Mouse (Mus musculus) WW6 (cell line): ENCODE measurements at regions not wholly inside any gene's neighbourhood (a gene's known extent, or its start where the extent isn't known, plus 50 kb on each side); places are given as distances from the start of the nearest gene placed in this dataset.

Experiments used
- DNase-seq: peaks from one replicate; pipeline ENCODE4 v3.0.0-alpha.2; 2013; ENCODE audit warnings: low read depth, low spot score

DNA sequence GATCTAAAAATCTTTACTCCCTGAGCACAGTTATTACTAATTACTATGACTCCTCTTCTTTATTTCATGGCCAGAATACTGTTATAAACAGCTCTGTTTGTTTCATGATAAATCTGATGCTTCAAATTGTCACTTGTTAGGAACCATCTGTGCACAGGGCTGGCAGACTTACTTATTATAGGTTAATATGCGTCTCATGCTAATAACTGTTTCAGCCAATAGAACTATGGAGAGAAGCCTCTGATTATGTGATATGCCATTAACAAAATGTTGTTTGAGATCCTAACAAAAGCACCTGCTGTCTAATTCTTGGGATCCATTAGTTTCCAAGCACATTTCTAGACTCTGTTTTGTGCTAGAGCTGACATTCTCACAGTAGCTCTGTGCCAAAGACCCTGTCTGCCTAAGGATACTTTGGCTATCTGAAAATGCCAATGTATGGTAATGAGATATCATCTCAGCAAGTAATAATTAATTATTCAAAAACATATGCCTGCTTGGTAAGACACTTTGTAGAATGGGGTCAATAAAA, 318.1 kb downstream of the Grb14 start:
- DNase-seq, result no peak

- no peak for DNase-seq
Measured at GRCm38 (mm10) chr2:64695974-64696373, 328.8 kb downstream of the Grb14 start.

DNA sequence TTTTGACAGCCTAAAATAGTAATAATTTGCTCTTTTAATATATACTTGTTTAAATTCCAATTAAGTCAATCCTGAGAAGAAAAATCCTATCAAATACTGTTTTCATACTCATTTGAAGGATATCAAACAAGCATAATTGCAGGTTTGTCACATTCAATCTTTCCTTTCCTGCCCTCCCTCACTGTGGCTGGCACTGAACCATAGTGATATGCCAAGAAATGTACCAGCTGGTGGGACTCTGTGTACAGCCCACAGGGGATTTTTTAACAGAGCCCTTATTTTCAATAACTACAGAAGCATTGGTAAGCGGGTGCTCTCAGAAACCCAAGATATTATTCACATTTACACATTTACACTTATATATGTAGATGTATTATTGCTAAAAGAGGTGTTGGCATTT, 333.3 kb downstream of the Grb14 start:
- no peak for DNase-seq

DNA sequence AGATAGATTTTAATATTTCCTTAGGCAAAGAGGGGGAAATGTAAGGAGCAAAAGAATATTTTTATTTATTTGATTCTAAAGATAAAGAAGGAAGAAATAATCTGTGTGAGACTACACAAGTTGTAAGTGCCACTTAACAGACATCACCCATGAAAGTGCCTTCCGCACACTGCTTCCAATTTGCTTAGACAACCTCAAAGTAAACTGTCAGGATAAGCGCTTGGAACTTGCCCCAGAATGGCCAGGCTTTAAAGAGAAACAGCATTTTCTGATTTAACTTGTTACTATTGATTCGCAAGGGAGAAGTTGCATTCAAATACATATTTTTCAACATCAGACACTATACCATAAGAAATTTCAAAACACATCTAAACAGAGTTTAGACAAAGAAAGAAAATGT, 333.8 kb downstream of the Grb14 start:
- DNase-seq, result no peak

DNA sequence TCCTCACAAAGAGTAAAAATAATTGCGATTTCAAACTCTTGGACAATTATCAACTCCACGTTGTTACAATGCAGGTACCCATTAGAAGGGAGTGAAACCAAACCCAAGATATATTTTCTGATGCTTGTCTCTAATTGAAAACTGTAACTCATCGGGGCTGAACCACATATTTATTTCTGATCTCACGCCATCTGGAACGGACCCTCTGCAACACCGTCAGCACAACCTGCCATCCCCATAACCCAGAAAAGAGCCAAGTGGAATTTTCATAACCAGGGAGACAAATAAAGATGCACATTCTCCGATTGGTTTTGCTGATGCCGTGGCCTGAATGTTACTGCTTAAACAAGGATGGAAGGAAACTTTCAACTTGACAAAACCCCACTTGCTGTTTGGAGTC, 338.0 kb downstream of the Grb14 start:
- DNase-seq, result no peak

- no peak for DNase-seq
Measured at GRCm38 (mm10) chr2:64649614-64650013, 375.2 kb downstream of the Grb14 start.

DNA sequence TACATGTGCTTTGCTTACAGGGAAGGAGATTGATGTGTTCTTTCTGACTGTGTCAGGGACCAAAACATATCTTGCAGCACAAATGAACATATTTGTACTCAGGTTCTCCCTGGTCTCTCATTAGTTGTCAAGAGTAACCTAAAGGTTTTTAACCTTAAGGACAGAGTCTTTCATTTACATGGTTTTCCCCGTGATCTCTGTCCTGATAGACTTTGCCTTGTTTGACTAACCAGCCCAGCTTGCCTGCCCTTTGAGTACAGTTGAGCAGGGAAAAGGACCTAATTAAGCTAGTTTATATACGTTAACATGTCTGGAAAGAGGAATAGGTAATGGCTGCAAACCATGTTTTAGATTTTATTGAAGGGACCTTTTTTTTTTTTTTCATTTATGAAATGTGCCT, 407.9 kb downstream of the Grb14 start:
- DNase-seq, result no peak

- no peak for DNase-seq
Measured at GRCm38 (mm10) chr2:64606864-64607263, 417.9 kb downstream of the Grb14 start.

DNA sequence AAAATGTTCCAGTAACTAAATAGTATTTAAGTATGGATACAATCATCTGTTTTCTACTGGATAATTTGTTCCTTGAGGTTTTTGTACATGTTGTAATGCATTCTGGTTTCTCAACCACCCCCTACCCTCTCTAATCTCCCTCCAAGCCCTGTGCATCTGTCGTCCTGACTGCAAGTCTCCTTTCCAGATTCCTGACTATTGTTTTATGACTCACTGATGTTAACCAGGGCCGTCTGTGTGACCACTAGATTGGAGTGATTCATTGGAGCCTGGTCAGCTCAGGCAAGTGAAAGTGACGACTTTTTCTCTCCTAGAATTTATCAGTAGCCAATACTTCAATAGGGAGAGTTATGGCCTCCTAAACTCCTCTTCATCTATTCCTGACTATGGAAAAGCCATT, 442.5 kb downstream of the Grb14 start:
- DNase-seq, result no peak

- no peak for DNase-seq
Measured at GRCm38 (mm10) chr2:64536032-64536431, 438.2 kb upstream of the Fign start.

GRCm38 (mm10) chr2:64535351-64535851, 437.6 kb upstream of the Fign start:
- DNase-seq, result no peak

- DNase-seq, result no peak
Measured at GRCm38 (mm10) chr2:64534869-64535268, 437.0 kb upstream of the Fign start.

DNA sequence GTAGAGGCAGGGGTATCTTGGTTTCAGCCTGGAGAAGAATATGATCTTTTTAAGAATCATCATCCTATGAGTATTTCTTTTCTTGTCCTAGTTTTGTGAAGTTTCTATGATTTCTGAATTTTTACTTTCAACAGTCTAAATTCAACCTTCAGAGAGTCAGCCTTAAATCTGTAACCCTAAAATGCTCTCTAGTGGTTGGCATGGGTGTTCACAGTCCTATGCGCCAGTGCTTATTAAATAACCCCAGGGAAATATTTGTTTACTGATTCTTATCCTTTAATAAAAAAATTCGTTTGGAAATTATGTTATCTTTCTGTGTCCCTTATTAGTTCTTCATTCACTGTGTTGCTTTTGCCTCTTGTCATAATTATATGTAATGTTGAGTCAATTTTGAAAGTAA, 436.5 kb upstream of the Fign start:
- DNase-seq, result no peak

DNA sequence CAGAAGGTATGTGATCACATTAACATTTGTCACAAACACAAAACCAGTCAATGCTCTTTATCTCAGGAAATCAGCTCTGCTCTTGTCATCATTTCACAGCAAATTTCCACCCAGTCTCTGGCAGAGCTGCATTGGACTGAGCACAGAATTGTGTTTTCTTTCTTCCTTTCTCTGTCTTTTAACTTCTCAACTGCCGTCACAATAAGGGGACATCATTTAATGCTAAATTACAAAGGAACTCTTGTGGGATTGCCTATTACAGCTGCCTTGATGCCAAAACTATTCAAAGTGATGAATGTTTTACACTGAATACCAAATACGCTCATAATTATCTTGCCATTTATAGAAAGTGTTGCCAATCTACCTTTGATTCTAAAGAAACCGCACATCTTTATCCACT, 424.9 kb upstream of the Fign start:
- DNase-seq, result no peak

- no peak for DNase-seq
Measured at GRCm38 (mm10) chr2:64522233-64522632, 424.4 kb upstream of the Fign start.

GRCm38 (mm10) chr2:64495725-64496124, 397.9 kb upstream of the Fign start:
- DNase-seq, result no peak

DNA sequence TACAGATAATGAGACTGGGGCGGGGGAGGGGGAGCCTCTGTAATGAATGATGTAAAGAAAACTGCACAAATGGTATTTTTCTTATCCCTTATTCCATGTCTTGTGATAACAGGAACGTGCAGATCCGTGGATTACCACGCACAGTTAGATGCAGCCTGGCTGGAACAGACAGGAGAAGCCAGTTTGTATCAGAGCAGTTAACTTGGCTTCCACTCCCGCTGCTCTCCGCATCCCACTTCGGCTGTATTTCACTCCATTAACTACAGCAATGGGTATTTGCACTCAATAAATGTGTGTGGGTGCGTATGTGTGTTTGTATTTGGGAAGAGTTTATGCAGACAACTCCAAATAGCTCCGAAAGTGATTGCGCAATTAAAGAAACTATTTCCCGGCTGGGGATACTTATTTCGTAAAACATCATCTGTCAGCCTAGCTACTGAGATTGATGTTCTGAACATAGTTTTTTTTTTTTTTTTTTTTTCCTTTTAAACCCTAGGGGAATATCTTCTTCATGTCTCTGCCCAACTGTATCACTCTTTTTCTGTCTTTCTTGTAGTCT, 368.7 kb upstream of the Fign start:
- DNase-seq, result no peak

GRCm38 (mm10) chr2:64462466-64463114, 364.8 kb upstream of the Fign start:
- DNase-seq, result no peak

DNA sequence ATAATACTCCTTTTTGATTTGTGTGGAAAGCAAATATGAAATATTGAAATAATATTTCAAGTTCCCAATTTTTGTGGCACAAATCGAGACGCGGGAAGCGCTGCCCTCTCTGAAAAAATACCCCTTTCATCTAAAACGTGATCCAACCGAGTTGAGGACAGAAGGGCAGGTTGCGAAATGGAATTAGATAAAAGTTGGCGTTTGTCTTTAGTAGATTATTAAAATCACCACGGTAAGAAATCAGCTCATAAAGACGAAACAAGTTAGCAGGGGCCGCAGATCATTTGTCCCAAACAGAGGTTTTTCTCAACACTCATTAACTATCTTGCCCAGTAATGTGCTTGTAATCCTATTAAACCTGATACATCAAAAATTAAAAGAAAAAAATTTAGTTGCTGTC, 364.2 kb upstream of the Fign start:
- DNase-seq, result no peak

DNA sequence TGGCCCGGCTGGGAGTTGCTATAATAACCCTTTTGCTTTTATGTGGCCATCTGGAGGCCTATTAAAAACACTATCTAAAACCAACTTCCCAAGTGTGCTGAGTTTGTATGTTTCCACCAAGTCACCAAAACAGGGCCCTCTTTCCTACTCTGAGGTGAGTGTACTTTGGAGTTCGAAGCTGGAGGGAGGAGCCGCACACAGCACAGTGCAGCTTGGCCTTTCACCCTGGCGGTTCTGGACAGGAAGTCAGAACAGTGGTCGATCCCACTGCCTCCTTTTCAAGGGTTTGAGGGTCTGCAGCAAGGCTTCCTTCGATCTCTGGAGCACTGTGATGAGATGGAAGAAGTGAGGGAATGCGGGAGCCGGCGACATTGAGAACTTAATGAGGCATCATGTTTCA, 363.8 kb upstream of the Fign start:
- no peak for DNase-seq

DNA sequence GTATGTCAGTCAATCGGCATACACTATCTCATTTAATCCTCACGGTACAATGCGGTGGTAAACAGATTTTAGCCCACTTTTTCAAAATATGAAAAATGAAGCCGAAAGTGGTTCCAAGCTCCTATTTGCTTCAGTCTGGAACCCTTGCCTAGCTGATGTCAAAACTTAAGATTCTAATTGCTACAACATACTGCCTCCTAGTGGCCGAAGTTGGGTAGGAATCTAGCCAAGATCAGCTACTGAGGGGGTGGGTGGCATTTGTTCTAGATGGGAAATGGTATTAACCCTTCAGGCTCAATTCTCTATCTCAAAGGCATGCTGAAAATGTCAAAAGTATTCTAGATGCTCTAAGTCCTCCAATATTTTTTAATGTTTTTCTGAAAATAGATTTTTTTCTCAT, 360.3 kb upstream of the Fign start:
- DNase-seq, result peak; percentile 11

DNA sequence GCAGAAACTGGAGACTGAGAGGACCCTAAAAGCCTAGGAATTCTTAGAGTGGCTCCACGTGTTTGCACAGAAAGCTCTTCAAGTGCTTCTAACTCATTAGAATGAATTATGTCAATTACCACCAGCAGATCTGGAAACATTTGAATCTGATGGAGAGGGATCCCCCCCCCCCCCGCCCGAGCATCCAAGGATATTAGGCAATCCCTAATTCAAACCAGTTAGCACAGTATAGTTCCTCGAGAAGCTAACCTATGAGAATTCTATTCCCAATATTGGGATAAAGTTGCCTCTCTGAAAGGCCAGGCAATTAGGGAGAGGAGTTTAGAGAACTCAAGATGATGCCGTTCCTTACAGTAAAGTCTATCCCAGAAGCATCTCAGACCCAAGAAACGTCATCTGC, 354.9 kb upstream of the Fign start:
- no peak for DNase-seq

- DNase-seq, result no peak
Measured at GRCm38 (mm10) chr2:64451614-64452317, 353.9 kb upstream of the Fign start.
